Mouse (Mus musculus) thymus, adult 2 months (tissue): ENCODE measurements around the gene Prkca. TPM values are rescaled to one million over a fixed set of nuclear protein-coding genes. Genes with fewer than 3 reads are reported as not detected.

ENCODE experiments used
- DNase-seq: peaks from one replicate; pipeline ENCODE4 v3.0.0; 2021
- H3K27ac ChIP-seq: fragments of 200-500 bp; 2 replicates; pipeline ENCODE4 v1.5.1; 2012; ENCODE audit warnings: low read length, control low read depth; ENCODE audit not compliant: control insufficient read depth, insufficient read depth
- H3K27me3 ChIP-seq: fragments of 200-500 bp; 2 replicates; pipeline ENCODE4 v1.6.1; 2012; ENCODE audit warnings: mild to moderate bottlenecking, low read length, moderate library complexity, mixed read lengths; ENCODE audit not compliant: control insufficient read depth, insufficient read depth
- H3K36me3 ChIP-seq: fragments of 200-500 bp; 2 replicates; pipeline ENCODE4 v1.6.1; 2012; ENCODE audit warnings: mild to moderate bottlenecking, low read length, moderate library complexity; ENCODE audit not compliant: control insufficient read depth, insufficient read depth
- H3K4me1 ChIP-seq: fragments of 200-500 bp; replicated peaks from 2 replicates; pipeline ENCODE4 v1.6.1; 2012; ENCODE audit warnings: low read length; ENCODE audit not compliant: control insufficient read depth, insufficient read depth
- H3K4me3 ChIP-seq: fragments of 200-500 bp; 2 replicates; pipeline ENCODE4 v1.5.1; 2012; ENCODE audit warnings: mild to moderate bottlenecking, low read length, control low read depth, moderate library complexity; ENCODE audit not compliant: control insufficient read depth, insufficient read depth
- CTCF ChIP-seq: fragments of 200-500 bp; IDR thresholded peaks from 2 replicates; pipeline ENCODE4 v1.5.1; 2012; ENCODE audit warnings: mild to moderate bottlenecking, control low read depth, low read length, moderate library complexity, borderline replicate concordance; ENCODE audit not compliant: control insufficient read depth, poor library complexity, insufficient read depth; ENCODE audit errors: extremely low read depth
- POLR2A ChIP-seq: fragments of 200-500 bp; IDR thresholded peaks from 2 replicates; pipeline ENCODE4 v1.6.1; 2012; ENCODE audit warnings: mild to moderate bottlenecking, low read length, control low read depth, moderate library complexity; ENCODE audit not compliant: control insufficient read depth, poor library complexity, insufficient read depth; ENCODE audit errors: extremely low read depth
- WGBS: fragments of 180-500 bp; shearing (Covaris S2); methylation state at CpG from one replicate; pipeline ENCODE4 v1.1.7; 2018; 5-methylcytosine and 5-hydroxymethylcytosine counted together
- polyA plus RNA-seq: library from polyadenylated mRNA; depleted of rRNA; stranded (reverse); fragments of >200 nt; gene quantifications from 2 replicates; pipeline ENCODE4 v1.2.3, GENCODE M21; 2012

Gene Prkca
- polyA plus RNA-seq, 1 experiment, result 11.0 TPM

- Histone ChIP-seq H3K27ac (no peak overlapping the region), H3K4me1 (no peaks in the 10 kb centered on the region), H3K27me3 (no peaks in the 10 kb centered on the region), H3K36me3 (no peaks in the 10 kb centered on the region), H3K4me3 (no peak overlapping the region)
- DNase-seq, result no peak
- no peak for TF ChIP-seq POLR2A
- 87% methylated on average over 3 of the region's 3 CpGs for WGBS
Observed at GRCm38 (mm10) chr11:107985941-107986340, 357.8 kb downstream of the Prkca start.

- Histone ChIP-seq H3K4me1 (no peaks in the 10 kb centered on the region), H3K27ac (no peak overlapping the region), H3K36me3 (no peaks in the 10 kb centered on the region), H3K27me3 (no peaks in the 10 kb centered on the region), H3K4me3 (no peak overlapping the region)
- WGBS, result 91% methylated on average over 12 of the region's 12 CpGs
- no peak for TF ChIP-seq POLR2A
- no peak for TF ChIP-seq CTCF
- DNase-seq, result no peak
Observed at GRCm38 (mm10) chr11:107983883-107984282, 359.8 kb downstream of the Prkca start.

- Histone ChIP-seq H3K4me3 (no peak overlapping the region), H3K27me3 (no peaks in the 10 kb centered on the region), H3K36me3 (no peaks in the 10 kb centered on the region), H3K27ac (no peak overlapping the region), H3K4me1 (no peaks in the 10 kb centered on the region)
- TF ChIP-seq POLR2A (no peak), CTCF (no peak)
- 95% methylated on average over 5 of the region's 5 CpGs for WGBS
- DNase-seq, result no peak
Observed at GRCm38 (mm10) chr11:107983224-107983623, 360.5 kb downstream of the Prkca start.

GRCm38 (mm10) chr11:107982225-107982896 lies 361.4 kb downstream of the Prkca start:
- H3K4me1 ChIP-seq, result no peaks in the 10 kb centered on the region
- H3K27me3 ChIP-seq, result no peaks in the 10 kb centered on the region
- no peak overlapping the region for H3K4me3 ChIP-seq
- H3K36me3 ChIP-seq, result no peaks in the 10 kb centered on the region
- no peak overlapping the region for H3K27ac ChIP-seq
- TF ChIP-seq POLR2A (no peak), CTCF (no peak; the same call in 1 of the 2 replicates)
- WGBS, result 72% methylated on average over 16 of the region's 16 CpGs
- DNase-seq, result no peak

GRCm38 (mm10) chr11:107979497-107980174 lies 364.1 kb downstream of the Prkca start:
- Histone ChIP-seq H3K4me1 (no peaks in the 10 kb centered on the region), H3K27ac (no peak overlapping the region), H3K36me3 (no peaks in the 10 kb centered on the region), H3K4me3 (no peak overlapping the region), H3K27me3 (no peaks in the 10 kb centered on the region)
- TF ChIP-seq POLR2A (no peak), CTCF (no peak)
- WGBS, result 94% methylated on average over 22 of the region's 22 CpGs
- no peak for DNase-seq

GRCm38 (mm10) chr11:107969943-107970342 lies 373.8 kb downstream of the Prkca start:
- 96% methylated on average over 10 of the region's 10 CpGs for WGBS
- no peak for TF ChIP-seq POLR2A
- TF ChIP-seq CTCF, result no peak
- Histone ChIP-seq H3K27ac (no peak overlapping the region), H3K4me3 (no peak overlapping the region), H3K4me1 (no peaks in the 10 kb centered on the region), H3K36me3 (no peaks in the 10 kb centered on the region), H3K27me3 (no peaks in the 10 kb centered on the region)
- no peak for DNase-seq
